Mouse (Mus musculus): ENCODE results near the gene Jade2.

Gene Jade2

GRCm38 (mm10) chr11:51856616-51857080 lies 805 bp downstream of the Jade2 start:
- peak in 1 of 2 experiments; percentile 66 for DNase-seq

- peak; percentile 80 to 88 for DNase-seq
Observed at GRCm38 (mm10) chr11:51855818-51856615, 1.4 kb downstream of the Jade2 start.

- DNase-seq = peak; percentile 71 to 82
Observed at GRCm38 (mm10) chr11:51854981-51855817, 2.3 kb downstream of the Jade2 start.

GRCm38 (mm10) chr11:51852595-51852994 lies 4.9 kb downstream of the Jade2 start:
- no peak for DNase-seq

- DNase-seq = no peak
Observed at GRCm38 (mm10) chr11:51852091-51852521, 5.3 kb downstream of the Jade2 start.

GRCm38 (mm10) chr11:51850741-51851330 lies 6.6 kb downstream of the Jade2 start:
- DNase-seq = no peak

GRCm38 (mm10) chr11:51848324-51848723 lies 9.1 kb downstream of the Jade2 start:
- DNase-seq = no peak

GRCm38 (mm10) chr11:51847902-51848301 lies 9.6 kb downstream of the Jade2 start:
- DNase-seq = no peak

- DNase-seq = no peak
Observed at GRCm38 (mm10) chr11:51845981-51846883, 11.2 kb downstream of the Jade2 start.

- DNase-seq = peak; percentile 45 to 52
Observed at GRCm38 (mm10) chr11:51844529-51845098, 12.8 kb downstream of the Jade2 start.

GRCm38 (mm10) chr11:51843898-51844297 lies 13.6 kb downstream of the Jade2 start:
- DNase-seq = no peak

GRCm38 (mm10) chr11:51843168-51843567 lies 14.3 kb downstream of the Jade2 start:
- no peak for DNase-seq

- no peak for DNase-seq
Observed at GRCm38 (mm10) chr11:51841149-51841548, 16.3 kb downstream of the Jade2 start.

- DNase-seq = no peak
Observed at GRCm38 (mm10) chr11:51840657-51841056, 16.8 kb downstream of the Jade2 start.

GRCm38 (mm10) chr11:51839973-51840372 lies 17.5 kb downstream of the Jade2 start:
- no peak for DNase-seq

GRCm38 (mm10) chr11:51839106-51839505 lies 18.3 kb downstream of the Jade2 start:
- no peak for DNase-seq

- no peak for DNase-seq
Observed at GRCm38 (mm10) chr11:51837164-51838153, 20.0 kb downstream of the Jade2 start.

- no peak for DNase-seq
Observed at GRCm38 (mm10) chr11:51836506-51836905, 20.9 kb downstream of the Jade2 start.

GRCm38 (mm10) chr11:51835598-51835997 lies 21.9 kb downstream of the Jade2 start:
- DNase-seq = no peak

GRCm38 (mm10) chr11:51834067-51834411 lies 23.4 kb downstream of the Jade2 start:
- no peak for DNase-seq
